Mouse (Mus musculus): ENCODE data around the gene Tmem234.

Tmem234 gene

GRCm38 (mm10) chr4:129641756-129642155 lies 41.3 kb downstream of the Tmem234 start:
- in situ Hi-C loops (cut with MboI; ENCODE audit: low pct_unique_long_range_greater_than_20kb in 1 of 2, low sequenced_read_pairs in 2 of 2, unreplicated experiment in 1 of 2), result no loop called here

GRCm38 (mm10) chr4:129645204-129645603 lies 44.7 kb downstream of the Tmem234 start:
- in situ Hi-C loops (cut with MboI; ENCODE audit: low pct_unique_long_range_greater_than_20kb in 1 of 2, low sequenced_read_pairs in 2 of 2, unreplicated experiment in 1 of 2), result no loop called here

GRCm38 (mm10) chr4:129648656-129649055 lies 48.2 kb downstream of the Tmem234 start:
- in situ Hi-C loops (cut with MboI; ENCODE audit: low pct_unique_long_range_greater_than_20kb in 1 of 2, low sequenced_read_pairs in 2 of 2, unreplicated experiment in 1 of 2), result no loop called here

GRCm38 (mm10) chr4:129650359-129650758 lies 49.9 kb downstream of the Tmem234 start:
- in situ Hi-C loops (cut with MboI; ENCODE audit: low pct_unique_long_range_greater_than_20kb in 1 of 2, low sequenced_read_pairs in 2 of 2, unreplicated experiment in 1 of 2), result no loop called here

- in situ Hi-C loops (cut with MboI; ENCODE audit: low pct_unique_long_range_greater_than_20kb in 1 of 2, low sequenced_read_pairs in 2 of 2, unreplicated experiment in 1 of 2), result no loop called here
Observed at GRCm38 (mm10) chr4:129654770-129655169, 54.3 kb downstream of the Tmem234 start.

- in situ Hi-C loops (cut with MboI; ENCODE audit: low pct_unique_long_range_greater_than_20kb in 1 of 2, low sequenced_read_pairs in 2 of 2, unreplicated experiment in 1 of 2), result no loop called here
Observed at GRCm38 (mm10) chr4:129661584-129661983, 61.1 kb downstream of the Tmem234 start.

GRCm38 (mm10) chr4:129662255-129662813 lies 61.9 kb downstream of the Tmem234 start:
- in situ Hi-C loops (cut with MboI; ENCODE audit: low pct_unique_long_range_greater_than_20kb in 1 of 2, low sequenced_read_pairs in 2 of 2, unreplicated experiment in 1 of 2), result no loop called here

GRCm38 (mm10) chr4:129671491-129672082 lies 71.1 kb downstream of the Tmem234 start:
- in situ Hi-C loops (cut with MboI; ENCODE audit: low pct_unique_long_range_greater_than_20kb in 1 of 2, low sequenced_read_pairs in 2 of 2, unreplicated experiment in 1 of 2), result no loop called here

GRCm38 (mm10) chr4:129672083-129672877 lies 71.8 kb downstream of the Tmem234 start, which contains the start of gene Kpna6:
TSS of gene Kpna6 (minus strand) at chr4:129672767.
- in situ Hi-C loops (cut with MboI; ENCODE audit: low pct_unique_long_range_greater_than_20kb in 1 of 2, low sequenced_read_pairs in 2 of 2, unreplicated experiment in 1 of 2), result no loop called here

- in situ Hi-C loops (cut with MboI; ENCODE audit: low pct_unique_long_range_greater_than_20kb in 1 of 2, low sequenced_read_pairs in 2 of 2, unreplicated experiment in 1 of 2), result no loop called here
Observed at GRCm38 (mm10) chr4:129672878-129673449, 72.5 kb downstream of the Tmem234 start.
